Mouse (Mus musculus) lung, postnatal 0 days (tissue): ENCODE measurements at regions not wholly inside any gene's neighbourhood (a gene's known extent, or its start where the extent isn't known, plus 50 kb on each side); places are given as distances from the start of the nearest gene placed in this dataset.

ENCODE experiments used
- CTCF ChIP-seq: IDR thresholded peaks from 2 replicates; pipeline ENCODE4 v1.5.1; 2016; ENCODE audit warnings: antibody characterized with exemption, mild to moderate bottlenecking
- EP300 ChIP-seq: IDR thresholded peaks from 2 replicates; pipeline ENCODE4 v1.6.1; 2016; ENCODE audit warnings: antibody characterized with exemption, mild to moderate bottlenecking, control low read depth

- TF ChIP-seq CTCF (no peak), EP300 (no peak)
These were observed 101.9 kb downstream of the Irx5 start for GRCm38 (mm10) chr8:92459291-92459690.
